Mouse (Mus musculus) G1E (cell line): ENCODE results near the gene Gripap1.

Source experiments
- CTCF ChIP-seq: IDR thresholded peaks from 2 replicates; pipeline ENCODE4 v1.5.1; 2012; ENCODE audit warnings: low read depth, low read length, inconsistent platforms, mixed read lengths
- POLR2AphosphoS5 ChIP-seq: IDR thresholded peaks from 2 replicates; pipeline ENCODE4 v1.6.1; 2012; ENCODE audit warnings: low read depth, low read length, inconsistent platforms; ENCODE audit not compliant: insufficient replicate concordance
- TAL1 ChIP-seq: conservative IDR thresholded peaks from 2 replicates; pipeline ENCODE4 v1.6.1; 2012; ENCODE audit warnings: low read depth, low read length, inconsistent platforms, mixed read lengths

GRCm38 (mm10) chrX:7744940-7745339, 44.6 kb upstream of the Gripap1 start:
- TF ChIP-seq CTCF = no peak
- no peak for TF ChIP-seq TAL1
- TF ChIP-seq POLR2AphosphoS5 = no peak
